Mouse (Mus musculus) liver, adult (tissue): ENCODE data around the gene Tmem269.

Experiments used
- GATA4 ChIP-seq: IDR thresholded peaks from 2 replicates; pipeline ENCODE4 v1.6.1; 2014; ENCODE audit warnings: mild to moderate bottlenecking, low read length; ENCODE audit not compliant: insufficient replicate concordance

Tmem269 gene

GRCm38 (mm10) chr4:119218169-119218568 lies at the start of gene Tmem269:
TSS of gene Tmem269 (minus strand) at chr4:119218217.
- no peak for TF ChIP-seq GATA4

- TF ChIP-seq GATA4: no peak
Observed at GRCm38 (mm10) chr4:119266606-119267005, 48.6 kb upstream of the Tmem269 start.

- no peak for TF ChIP-seq GATA4
Observed at GRCm38 (mm10) chr4:119263459-119263858, 45.4 kb upstream of the Tmem269 start.

- no peak for TF ChIP-seq GATA4
Observed at GRCm38 (mm10) chr4:119262483-119262882, 44.5 kb upstream of the Tmem269 start.

DNA sequence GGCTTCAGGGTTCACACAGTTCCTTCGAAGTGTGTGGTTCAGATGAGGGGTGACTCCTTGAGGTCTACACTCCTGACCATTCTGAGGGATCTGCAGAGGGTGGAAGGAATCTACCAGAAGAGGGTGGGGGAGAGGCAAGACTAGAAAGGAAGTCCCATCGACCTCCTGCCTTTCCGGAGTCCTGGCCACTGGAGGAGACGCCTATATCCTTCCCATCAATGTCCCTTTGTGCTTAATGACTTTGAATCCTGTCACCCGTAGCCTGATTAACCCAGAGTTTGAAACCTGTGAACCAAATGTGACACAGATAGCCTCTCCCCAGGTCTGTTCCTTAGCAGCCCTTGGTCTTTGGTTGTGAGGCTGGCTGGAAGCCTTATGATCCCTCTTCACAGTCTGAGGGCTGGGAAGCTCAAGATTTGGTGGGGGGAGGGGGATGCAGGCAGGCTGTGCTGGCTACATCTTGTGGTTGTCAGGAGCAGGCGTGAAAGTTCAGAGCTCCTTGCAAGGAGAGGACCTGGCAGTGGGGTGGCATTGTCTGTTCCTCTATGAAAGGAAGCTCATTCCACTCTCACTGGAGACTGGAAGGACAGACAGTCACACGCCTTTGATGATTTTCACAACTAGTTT lies 43.2 kb upstream of the Tmem269 start:
- no peak for TF ChIP-seq GATA4

- peak; percentile 66; the same call in 1 of the 2 replicates for TF ChIP-seq GATA4
Observed at GRCm38 (mm10) chr4:119259344-119260254, 41.6 kb upstream of the Tmem269 start.

- no peak for TF ChIP-seq GATA4
Observed at GRCm38 (mm10) chr4:119257083-119257482, 39.1 kb upstream of the Tmem269 start.

DNA sequence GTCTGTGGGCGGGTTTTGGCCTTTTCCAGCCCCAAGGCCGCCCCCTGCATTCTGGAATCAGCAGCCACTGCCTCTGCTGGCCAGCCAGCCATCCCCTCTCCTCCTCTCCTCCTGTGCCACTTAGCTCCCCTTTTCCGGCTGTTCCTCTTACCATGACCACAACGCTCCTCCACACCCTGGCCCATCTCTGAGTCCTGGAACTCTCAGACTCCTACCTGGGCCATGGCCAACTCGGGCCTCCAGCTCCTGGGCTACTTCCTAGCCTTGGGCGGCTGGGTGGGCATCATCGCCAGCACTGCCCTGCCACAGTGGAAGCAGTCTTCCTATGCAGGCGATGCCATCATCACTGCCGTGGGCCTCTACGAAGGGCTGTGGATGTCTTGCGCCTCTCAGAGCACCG lies 37.3 kb upstream of the Tmem269 start, which contains the start of gene Cldn19:
Gene Cldn19, plus strand, starts transcription at position 64 of the 400 bp plus-strand sequence.
- no peak for TF ChIP-seq GATA4

DNA sequence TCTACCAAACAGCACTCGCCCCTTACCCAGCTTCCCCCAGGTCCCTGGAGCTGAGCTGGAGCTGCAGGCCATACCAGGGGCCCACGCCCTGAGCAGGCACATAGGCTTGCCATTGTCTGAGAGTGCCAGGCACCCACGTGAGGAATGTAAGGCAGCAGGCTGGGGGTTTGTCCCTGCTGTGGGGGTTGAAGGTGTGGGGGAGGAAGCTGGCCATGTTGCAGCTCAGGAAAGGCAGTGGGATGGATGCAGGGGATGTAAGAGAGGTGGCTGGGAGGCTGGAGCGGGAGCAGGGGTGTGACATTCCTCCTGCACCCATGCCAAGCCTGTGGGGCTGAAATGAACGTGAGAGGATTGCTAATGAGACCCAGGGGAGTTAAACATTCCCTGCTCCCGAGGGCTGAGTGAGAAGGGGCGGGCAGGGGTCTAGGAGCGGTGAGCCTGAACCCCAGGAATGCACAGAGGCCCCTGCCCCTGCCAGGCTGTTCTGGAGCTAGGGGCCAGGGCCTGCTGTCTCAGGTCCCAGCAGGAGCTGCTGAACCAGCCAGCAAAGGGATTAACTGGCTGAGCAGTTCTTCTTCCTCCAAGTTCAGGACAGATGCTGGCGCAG lies 36.1 kb upstream of the Tmem269 start:
- no peak for TF ChIP-seq GATA4

GRCm38 (mm10) chr4:119252025-119252808 lies 34.2 kb upstream of the Tmem269 start:
- no peak for TF ChIP-seq GATA4

- TF ChIP-seq GATA4: no peak
Observed at GRCm38 (mm10) chr4:119248407-119248965, 30.5 kb upstream of the Tmem269 start.

DNA sequence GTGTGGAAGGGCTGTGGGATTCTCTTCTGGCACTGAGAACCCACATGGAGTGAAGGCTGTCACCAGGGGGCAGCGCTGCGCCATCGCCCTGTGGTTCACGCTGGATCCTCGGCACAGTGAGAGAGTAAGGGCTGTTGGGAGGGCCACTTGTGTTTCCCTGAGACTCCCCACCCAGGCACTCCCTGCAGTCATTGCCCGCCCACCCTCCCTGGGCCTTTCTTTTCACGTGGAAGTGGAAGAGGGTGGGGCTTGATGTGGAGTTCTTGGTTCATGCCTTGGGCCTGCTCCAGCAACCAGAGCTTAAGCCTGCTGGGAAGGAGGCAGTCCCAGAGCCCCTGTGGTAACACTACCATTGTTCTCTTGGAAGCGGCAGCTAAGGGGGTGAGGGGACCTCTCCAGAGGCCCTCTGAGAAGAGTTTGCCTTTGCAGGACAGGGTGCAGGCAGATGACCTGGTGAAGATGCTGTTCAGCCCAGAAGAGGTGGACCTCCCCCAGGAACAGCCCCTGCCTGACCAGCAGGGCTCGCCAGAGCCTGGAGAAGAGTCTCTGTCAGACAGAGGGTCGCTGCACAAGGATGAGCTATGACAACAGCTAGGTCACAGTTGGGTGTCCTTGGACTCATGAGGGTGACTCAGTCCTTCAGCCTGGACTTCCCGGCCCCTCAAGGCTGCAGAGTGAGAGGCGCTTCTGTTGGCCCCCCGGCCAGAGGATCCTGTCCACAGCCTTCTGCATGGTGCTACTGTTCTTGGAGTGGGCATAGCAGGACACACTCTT lies 29.6 kb upstream of the Tmem269 start:
- no peak for TF ChIP-seq GATA4

- no peak for TF ChIP-seq GATA4
Observed at GRCm38 (mm10) chr4:119246688-119247225, 28.7 kb upstream of the Tmem269 start.

DNA sequence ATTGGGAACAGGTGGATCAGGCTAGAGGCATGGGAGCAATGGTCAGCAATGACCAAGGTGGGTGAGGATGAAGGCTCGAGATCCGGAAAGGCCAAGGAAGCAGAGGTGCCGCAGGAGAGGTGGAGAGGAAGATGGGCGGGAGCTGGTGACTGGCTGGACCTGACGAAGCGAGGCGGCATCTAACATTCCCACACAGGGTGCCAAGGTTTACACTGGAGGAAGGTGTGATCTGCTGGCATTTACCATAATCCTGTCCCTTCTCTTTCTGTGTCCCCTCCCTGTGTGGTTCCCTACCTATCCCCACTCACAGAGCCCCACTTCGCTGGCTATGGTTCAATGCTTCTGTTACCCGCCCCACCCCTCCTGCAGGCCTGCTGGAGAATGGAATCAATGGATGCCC lies 27.9 kb upstream of the Tmem269 start:
- TF ChIP-seq GATA4: no peak
